Mouse (Mus musculus): Measurements from ENCODE around the gene Tbc1d2. TPM values are rescaled to one million over a fixed set of nuclear protein-coding genes. Genes with fewer than 3 reads are reported as not detected.

The Tbc1d2 gene
- total RNA-seq (2021) = under 1 TPM; 0.39 to 0.59 TPM
- long read RNA-seq, experiment 1, full-length matches to known transcripts = 1 of 1 reads
- long read RNA-seq, experiment 1, partial matches to known transcripts = 0 of 1 reads
- long read RNA-seq, experiment 1, other reads (novel, unspliced or antisense) = 0 of 1 reads
- long read RNA-seq, experiment 2 = 0 reads

DNA sequence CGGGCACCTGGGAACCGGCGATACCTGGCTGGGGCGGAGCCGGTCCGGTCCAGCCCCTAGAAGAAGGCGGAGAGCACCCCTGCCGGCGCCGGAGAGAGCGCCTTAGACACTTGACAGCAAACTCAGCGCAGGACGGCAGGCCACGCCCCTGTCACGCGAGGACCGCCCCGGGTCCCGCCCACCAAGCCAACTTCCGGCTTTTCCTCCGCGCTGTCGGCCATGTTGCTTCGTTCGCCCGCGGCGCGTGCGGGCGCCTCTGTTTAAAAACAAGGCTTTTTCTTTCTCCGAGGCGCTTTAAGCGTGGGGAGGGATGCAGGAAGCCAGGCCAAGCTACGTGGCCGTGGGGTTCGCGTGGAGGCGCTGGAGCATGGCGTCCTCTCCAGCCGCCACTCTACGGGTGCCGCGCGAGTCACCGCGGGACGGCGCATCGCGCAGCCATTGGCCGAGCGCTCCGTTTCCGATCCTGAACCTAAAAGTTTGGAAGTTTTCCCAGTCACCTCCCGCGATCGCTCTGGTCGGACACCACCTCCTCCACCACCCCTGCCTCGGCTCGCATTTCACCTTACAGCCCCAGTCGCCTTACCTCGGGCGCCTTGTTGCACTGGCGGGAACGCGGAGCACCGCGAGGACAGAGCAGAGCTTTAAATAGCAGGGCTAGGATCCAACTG lies at the start of gene Tbc1d2:
Gene Tbc1d2, minus strand, starts transcription at position 124 of the 668 bp plus-strand sequence.
- peak; percentile 60 for TF ChIP-seq CTCF (IDR thresholded peaks at IDR 0.05)

DNA sequence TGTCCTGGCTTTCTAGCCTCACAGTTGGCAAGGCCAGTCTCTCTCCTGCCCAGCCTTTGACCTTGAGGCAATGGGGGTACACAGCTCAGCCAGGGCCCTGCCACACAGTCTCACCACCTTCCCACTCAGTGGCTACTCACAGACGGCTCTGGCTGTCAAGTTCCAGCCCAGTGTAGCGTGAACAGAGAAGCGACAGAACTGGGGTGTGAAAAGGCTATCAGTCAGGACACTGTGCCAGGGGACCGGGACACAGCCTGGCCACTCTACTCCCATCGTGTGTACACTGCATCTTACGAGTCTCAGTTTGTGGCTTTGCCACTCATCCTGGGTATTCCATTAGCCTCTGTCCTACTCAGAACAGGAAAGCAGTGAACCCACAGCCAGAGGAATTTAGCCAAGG lies 46.5 kb upstream of the Tbc1d2 start:
- no peak overlapping the region for H3K27ac ChIP-seq
- no peak overlapping the region for H3K4me3 ChIP-seq
- intact Hi-C loops (cut with DNase I) = no loop called here
- TF ChIP-seq CTCF (IDR thresholded peaks at IDR 0.05) = no peak
- DNase-seq = no peak

More for the DNA sequence above, at the start of gene Tbc1d2:
- DNase-seq = peak; percentile 96
- H3K4me3 ChIP-seq = peak within 1 kb of the TSS; percentile 83
- intact Hi-C loops (cut with DNase I) = loop anchor here (5.0 to 10.0 kb wide), 2 partner anchors 143 to 455 kb away; partner anchors contain the start of gene Xpa
- peak within 1 kb of the TSS; percentile 99 for H3K27ac ChIP-seq

DNA sequence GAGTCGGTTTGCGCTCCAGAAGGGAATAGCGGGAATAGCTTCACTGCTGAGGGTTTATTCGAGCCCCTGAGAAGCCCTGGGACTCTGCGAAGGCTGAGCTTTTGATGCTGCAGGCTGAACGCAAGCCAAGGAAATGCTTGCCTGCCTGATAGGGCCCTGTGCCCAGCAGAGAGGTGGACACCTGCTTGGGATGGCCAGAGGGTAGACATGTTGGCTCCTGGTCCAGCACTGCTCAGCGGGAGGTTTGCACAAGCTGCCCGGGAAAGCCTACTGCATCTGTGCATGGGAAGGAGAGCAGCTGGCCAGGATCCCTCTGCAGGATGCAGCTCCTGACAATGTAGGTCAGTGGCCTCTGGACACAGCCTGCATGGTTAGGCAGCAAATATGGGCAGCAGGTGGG lies 40.6 kb upstream of the Tbc1d2 start:
- Histone ChIP-seq H3K27ac (no peak overlapping the region), H3K4me3 (no peak overlapping the region)
- peak; percentile 6 for DNase-seq
- no peak for TF ChIP-seq CTCF (IDR thresholded peaks at IDR 0.05)
- intact Hi-C loops (cut with DNase I) = no loop called here

DNA sequence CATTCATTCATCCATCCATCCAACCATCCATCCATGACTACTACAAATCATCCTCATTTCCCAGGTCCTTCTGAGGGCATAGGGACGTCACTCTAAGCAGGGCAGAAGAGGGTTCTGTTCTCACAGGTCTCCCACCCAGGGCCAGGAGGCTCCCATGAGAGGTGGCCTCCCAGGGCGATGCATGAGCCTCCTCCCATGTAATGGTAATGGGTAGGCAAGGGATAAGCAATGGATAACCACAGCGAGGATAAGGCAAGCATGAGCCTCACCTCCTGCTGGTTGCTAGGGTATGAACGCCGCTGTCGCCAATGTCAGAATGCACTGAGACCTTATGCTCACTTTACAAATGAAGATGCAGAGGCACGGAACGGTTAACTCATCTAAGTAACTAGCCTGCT lies 40.0 kb upstream of the Tbc1d2 start:
- no peak for DNase-seq
- Histone ChIP-seq H3K4me3 (no peak overlapping the region), H3K27ac (no peak overlapping the region)
- no peak for TF ChIP-seq CTCF (IDR thresholded peaks at IDR 0.05)
- intact Hi-C loops (cut with DNase I) = no loop called here

DNA sequence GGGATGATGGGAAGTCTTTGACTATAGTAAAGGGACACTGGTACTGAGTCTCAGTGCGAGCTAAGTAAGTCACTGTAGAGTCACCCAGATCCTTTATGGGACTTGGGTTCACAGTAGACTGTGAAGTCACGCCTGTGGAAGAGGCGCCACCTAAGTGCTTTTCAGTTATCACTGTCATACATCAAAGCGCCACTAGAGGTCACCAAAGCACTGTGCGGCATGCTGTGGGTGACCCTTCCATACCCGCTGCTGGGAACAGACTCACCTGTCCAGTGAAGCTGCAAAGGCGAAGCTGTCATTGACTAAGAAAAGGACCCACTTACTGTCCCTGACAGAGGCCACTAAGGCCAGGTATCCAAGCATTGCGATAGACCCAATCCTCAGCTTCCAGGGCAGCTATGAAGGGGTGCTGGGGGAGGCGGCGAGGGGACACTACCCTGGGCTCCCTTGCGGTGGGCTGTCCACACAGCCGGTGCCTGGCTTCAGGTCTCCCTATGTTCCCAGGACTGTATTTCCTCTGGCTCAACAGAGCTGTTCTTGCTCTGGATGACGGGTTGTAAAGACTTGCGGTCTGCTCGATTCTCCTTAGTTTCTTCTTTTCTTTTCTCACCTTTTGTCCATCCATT lies 39.5 kb upstream of the Tbc1d2 start:
- peak; percentile 99; the same call in 1 of the 2 replicates for TF ChIP-seq CTCF (IDR thresholded peaks at IDR 0.05)
- intact Hi-C loops (cut with DNase I) = loop anchor here (1.0 to 2.0 kb wide), 3 partner anchors 143 to 348 kb away; no protein-coding TSS in a partner anchor
- peak; percentile 69 for DNase-seq
- Histone ChIP-seq H3K27ac (no peak overlapping the region), H3K4me3 (no peak overlapping the region)

DNA sequence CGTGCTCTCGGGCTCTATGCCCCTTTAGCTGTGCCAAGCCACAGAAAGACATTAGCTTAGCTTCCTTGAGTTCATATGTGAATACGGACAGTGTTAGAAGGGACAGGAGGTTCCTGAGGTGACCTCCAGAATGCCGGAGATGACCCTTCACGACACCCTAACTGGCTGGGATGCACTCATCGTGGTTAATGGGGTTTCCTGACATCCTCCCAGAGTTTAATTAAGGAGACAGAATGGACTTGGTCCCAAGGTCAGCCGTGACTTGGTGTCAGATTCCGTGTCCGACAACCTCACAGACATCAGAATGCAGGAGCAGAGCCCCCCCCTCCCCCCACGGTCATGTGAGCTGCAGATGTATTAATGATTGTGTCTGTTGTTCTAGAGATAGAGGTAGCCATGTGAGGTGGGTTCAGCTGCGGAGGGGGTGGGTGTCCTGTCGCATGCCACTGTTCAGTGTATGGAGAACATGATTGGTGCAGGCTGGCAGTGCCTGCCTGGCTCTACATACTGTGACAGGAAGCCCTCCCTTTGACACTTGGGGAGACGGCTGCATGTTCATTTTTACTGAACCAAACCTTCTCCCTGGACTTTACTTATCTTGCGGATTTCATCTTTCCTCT lies 38.3 kb upstream of the Tbc1d2 start:
- no peak overlapping the region for H3K4me3 ChIP-seq
- intact Hi-C loops (cut with DNase I) = loop anchor here (2.0 kb wide), 1 partner anchor 144 kb away; no protein-coding TSS in a partner anchor
- H3K27ac ChIP-seq = no peak overlapping the region
- no peak for DNase-seq
- TF ChIP-seq CTCF (IDR thresholded peaks at IDR 0.05) = no peak

DNA sequence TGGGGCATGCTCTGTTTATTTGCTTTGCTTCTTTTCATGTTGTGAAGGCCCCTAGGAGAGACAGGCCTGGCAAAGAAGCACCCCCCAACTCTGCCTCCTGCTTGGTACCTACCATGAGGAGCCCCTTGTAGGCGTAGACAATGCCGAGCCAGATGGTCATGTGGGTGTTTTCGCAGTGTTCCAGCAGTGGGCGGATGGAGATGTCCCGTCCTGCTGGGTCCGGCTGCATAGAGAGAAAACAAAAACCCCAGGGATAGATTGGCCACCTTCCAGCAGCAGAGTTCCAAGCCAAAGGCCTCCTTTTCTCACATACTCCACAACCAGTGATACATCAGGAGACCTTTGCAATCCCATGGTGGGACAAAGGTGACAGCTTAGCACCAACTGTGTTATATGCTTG lies 34.2 kb upstream of the Tbc1d2 start:
- intact Hi-C loops (cut with DNase I) = no loop called here
- DNase-seq = peak; percentile 17
- no peak overlapping the region for H3K4me3 ChIP-seq
- TF ChIP-seq CTCF (IDR thresholded peaks at IDR 0.05) = no peak
- no peak overlapping the region for H3K27ac ChIP-seq

DNA sequence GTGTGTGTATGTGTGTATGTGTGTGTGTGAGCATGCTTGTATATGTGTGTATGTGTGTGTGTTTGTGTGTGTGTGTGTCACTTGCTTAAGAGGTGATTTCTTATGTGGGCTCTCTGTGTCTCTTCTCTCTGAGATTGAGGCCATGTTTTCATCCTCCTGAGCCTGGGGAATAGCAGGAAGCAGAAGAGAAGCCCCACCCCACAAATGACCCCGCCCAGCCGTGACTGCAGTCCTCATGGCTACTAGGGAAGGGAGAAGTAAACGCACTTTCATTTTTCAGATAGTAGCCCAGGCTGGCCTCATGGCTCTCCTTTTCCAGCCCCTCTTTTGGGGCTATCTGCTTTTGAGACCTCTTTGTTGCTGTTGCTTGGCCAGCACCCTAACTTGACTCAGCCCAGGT lies 26.6 kb upstream of the Tbc1d2 start:
- DNase-seq = no peak
- TF ChIP-seq CTCF (IDR thresholded peaks at IDR 0.05) = no peak
- intact Hi-C loops (cut with DNase I) = no loop called here

DNA sequence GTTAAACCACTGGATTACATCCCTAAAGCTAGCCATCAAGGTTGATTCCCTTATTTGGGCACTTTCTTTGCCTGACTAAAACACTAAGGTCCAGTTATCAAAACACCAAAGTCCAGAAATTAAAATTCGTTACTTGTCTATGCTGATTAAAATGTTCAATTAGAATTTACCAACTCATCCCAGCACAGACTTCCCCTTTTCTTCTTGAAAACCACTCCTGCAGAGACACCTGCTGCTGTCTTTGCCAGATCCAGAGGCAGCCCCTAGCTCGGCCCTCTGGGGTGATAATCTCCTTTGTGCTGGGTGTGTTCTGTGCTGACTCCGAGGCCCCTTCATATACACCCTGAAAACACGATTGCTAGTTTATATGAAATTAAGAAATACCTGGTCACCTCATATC lies 26.0 kb upstream of the Tbc1d2 start:
- Histone ChIP-seq H3K27ac (no peak overlapping the region), H3K4me3 (no peak overlapping the region)
- intact Hi-C loops (cut with DNase I) = no loop called here
- DNase-seq = no peak
- TF ChIP-seq CTCF (IDR thresholded peaks at IDR 0.05) = no peak

More for the DNA sequence above, 26.6 kb upstream of the Tbc1d2 start:
- no peak overlapping the region for H3K4me3 ChIP-seq
- H3K27ac ChIP-seq = no peak overlapping the region

DNA sequence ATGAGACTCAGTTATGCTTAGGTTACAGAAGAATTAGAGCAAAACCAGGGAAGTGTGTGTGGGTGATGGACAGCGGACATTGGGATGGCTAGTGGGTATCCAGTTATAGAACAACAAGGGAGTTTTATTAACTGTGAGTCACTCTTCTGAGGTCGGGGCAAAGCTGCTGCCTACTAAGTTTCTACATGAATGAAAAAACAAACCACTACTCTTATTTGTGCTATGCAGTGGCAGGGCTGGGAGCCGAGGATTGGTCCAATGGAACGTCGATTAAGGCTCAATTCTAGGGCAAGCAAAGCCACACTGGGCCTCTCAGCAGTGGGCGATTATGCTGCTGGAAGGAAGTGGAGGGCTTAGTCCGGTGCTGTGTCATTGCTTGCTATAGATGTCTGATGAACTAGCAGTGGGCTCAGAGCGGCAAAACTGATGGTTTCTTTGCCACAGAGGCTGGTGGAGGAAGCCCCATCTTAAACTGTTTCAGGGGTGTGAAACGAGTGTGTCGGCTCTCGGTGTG lies 25.3 kb upstream of the Tbc1d2 start:
- DNase-seq = no peak
- H3K4me3 ChIP-seq = no peak overlapping the region
- H3K27ac ChIP-seq = no peak overlapping the region
- intact Hi-C loops (cut with DNase I) = no loop called here
- no peak for TF ChIP-seq CTCF (IDR thresholded peaks at IDR 0.05)

DNA sequence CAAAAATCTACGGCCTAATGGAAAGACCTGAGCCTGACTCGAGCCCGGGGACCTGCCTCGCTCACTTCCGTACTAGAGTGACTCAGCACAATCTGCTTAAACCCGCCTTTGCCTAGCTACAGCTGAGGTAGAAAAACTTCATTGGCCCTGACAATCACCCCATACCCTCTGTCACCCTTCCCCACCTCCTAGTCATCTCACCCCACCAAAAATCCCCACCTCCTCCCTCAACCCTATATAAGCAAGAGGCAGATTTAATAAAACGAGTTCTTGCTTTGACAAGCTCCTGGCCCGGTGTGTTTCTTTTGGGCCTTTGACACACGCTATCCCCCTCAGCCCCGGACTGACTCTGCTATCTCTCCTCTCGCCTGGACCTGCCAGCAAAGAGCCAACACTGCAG lies 18.6 kb upstream of the Tbc1d2 start:
- intact Hi-C loops (cut with DNase I) = no loop called here
- Histone ChIP-seq H3K27ac (no peak overlapping the region), H3K4me3 (no peak overlapping the region)
- no peak for DNase-seq
- TF ChIP-seq CTCF (IDR thresholded peaks at IDR 0.05) = no peak

DNA sequence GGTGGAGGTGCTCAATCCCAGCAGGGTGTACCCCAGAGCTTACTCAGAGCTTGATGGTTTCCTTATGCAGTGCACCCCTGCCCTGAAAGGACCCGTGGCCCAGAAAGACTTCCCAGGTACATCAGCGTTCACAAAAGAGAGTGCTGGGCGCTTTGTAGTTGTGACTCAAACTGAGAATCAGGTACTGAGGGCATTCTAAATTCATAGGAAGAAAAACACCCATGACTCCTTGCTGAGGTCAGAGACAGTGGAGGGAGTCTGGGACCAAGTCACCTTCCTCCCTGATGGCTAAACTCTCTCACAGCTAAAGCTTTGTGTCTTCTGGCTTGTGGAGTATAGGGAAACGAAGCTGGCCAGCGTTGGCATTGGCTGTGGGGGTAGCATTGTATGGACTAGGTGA lies 16.4 kb upstream of the Tbc1d2 start:
- intact Hi-C loops (cut with DNase I) = no loop called here
- Histone ChIP-seq H3K4me3 (no peak overlapping the region), H3K27ac (no peak overlapping the region)
- TF ChIP-seq CTCF (IDR thresholded peaks at IDR 0.05) = no peak
- DNase-seq = no peak

DNA sequence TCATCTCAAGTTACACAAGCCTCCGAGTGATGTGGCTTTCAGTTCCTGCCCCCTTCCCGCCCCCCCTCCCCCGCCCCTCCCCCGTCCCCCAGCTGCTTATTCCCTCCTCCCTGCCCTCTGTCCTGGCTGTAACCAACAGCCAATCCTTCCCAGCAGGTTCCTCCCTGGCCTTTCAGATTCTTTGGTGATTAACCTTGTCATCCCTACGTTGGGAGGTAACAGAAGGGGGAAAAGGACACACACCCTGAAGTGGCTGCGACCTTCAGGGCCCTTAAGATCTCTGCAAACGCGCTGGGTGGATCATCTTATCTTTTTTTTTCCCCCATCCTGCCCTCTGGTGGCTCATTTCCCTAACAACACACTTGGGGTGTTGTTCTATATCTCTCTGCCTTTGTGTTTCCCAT lies 15.4 kb upstream of the Tbc1d2 start:
- Histone ChIP-seq H3K4me3 (no peak overlapping the region), H3K27ac (no peak overlapping the region)
- DNase-seq = no peak
- peak; percentile 44 for TF ChIP-seq CTCF (IDR thresholded peaks at IDR 0.05)
- intact Hi-C loops (cut with DNase I) = no loop called here
